9 mouse cellular contexts compared by ENCODE assay signal in genomic region chr4:57916201-57916661, GRCm38 (mm10). TPM values are rescaled to one million over a fixed set of nuclear protein-coding genes. Genes with fewer than 3 reads are reported as not detected.
DNase-seq lines count a peak whose midpoint lies in the region; ATAC-seq and TF ChIP-seq lines count a peak whose summit lies in the region.
"Had no signal": no experiment of that assay in that cellular context is flagged by ENCODE, and none has a peak within 500 bp of the region (broad histone marks: within the 10 kb centered on the region; RNA-seq: fewer than 3 reads in every experiment).

D630039A03Rik (minus strand) TSS chr4:57916297.

- WGBS in heart, embryonic 11.5 days (ENCODE audit: insufficient replicate concordance) = 13% methylated on average over 9 of the region's 9 CpGs
- 28% methylated on average over 9 of the region's 9 CpGs for WGBS in embryonic facial prominence, embryonic 11.5 days

- no peaks in the 10 kb centered on the region for H3K36me3 ChIP-seq in heart, embryonic 11.5 days (ENCODE audit: control insufficient read depth, insufficient read depth, low read length)
- H3K36me3 ChIP-seq in ES-E14 (ENCODE audit: control insufficient read depth, insufficient read depth, low read length, poor library complexity, severe bottlenecking) = no peaks in the 10 kb centered on the region
- no peaks in the 10 kb centered on the region for H3K36me3 ChIP-seq in embryonic facial prominence, embryonic 11.5 days (replicated peaks; ENCODE audit: control insufficient read depth, insufficient read depth, low read depth, low read length)
- H3K36me3 ChIP-seq: G1E had no signal

- in situ Hi-C loops in ES-E14 (cut with MboI; ENCODE audit: low sequenced_read_pairs in 2 of 2, unreplicated experiment in 2 of 2) = no loop called here

- intact Hi-C loops in heart, postnatal 10 days (cut with DNase I) = no loop called here

- H3K27me3 ChIP-seq in heart, embryonic 11.5 days (ENCODE audit: control insufficient read depth, insufficient read depth, low read length) = 0 out of 2 replicates have a peak, but pooled peaks cover 6% of the 10 kb centered on the region
- no peaks in the 10 kb centered on the region for H3K27me3 ChIP-seq in embryonic facial prominence, embryonic 11.5 days (ENCODE audit: control insufficient read depth, insufficient read depth, low read length)

- peak within 1 kb of the TSS; percentile 65 for H3K4me2 ChIP-seq in heart, embryonic 11.5 days
- no peak within 1 kb of the TSS; the same call in 1 of the 2 replicates for H3K4me2 ChIP-seq in embryonic facial prominence, embryonic 11.5 days (ENCODE audit: low read depth, low read length)

- no peak for ATAC-seq in heart, embryonic 11.5 days (replicated peaks; ENCODE audit: insufficient number of reproducible peaks, low FRiP score, low TSS enrichment)
- ATAC-seq in embryonic facial prominence, embryonic 11.5 days (replicated peaks; ENCODE audit: insufficient number of reproducible peaks, low FRiP score, low TSS enrichment, low read depth) = no peak

- peaks cover 8% of the 10 kb centered on the region for H3K4me1 ChIP-seq in heart, embryonic 11.5 days (ENCODE audit: control insufficient read depth, insufficient read depth, low read length)
- peaks cover 2 to 11% of the 10 kb centered on the region in 2 experiments; a peak in 3 of 4 replicates for H3K4me1 ChIP-seq in ES-E14 (ENCODE audit: control insufficient read depth in 2 of 2, insufficient read depth in 2 of 2, low read length in 2 of 2, poor library complexity in 1 of 2)
- H3K4me1 ChIP-seq in embryonic facial prominence, embryonic 11.5 days (ENCODE audit: control insufficient read depth, insufficient read depth, low read length) = no peaks in the 10 kb centered on the region

- H3K27ac ChIP-seq in heart, embryonic 11.5 days (ENCODE audit: low read depth, low read length) = no peak within 1 kb of the TSS
- no peak within 1 kb of the TSS for H3K27ac ChIP-seq in ES-E14 (ENCODE audit: insufficient read depth, low read depth, low read length, poor library complexity, severe bottlenecking)
- H3K27ac ChIP-seq in embryonic facial prominence, embryonic 11.5 days (replicated peaks; ENCODE audit: low read depth, low read length) = no peak within 1 kb of the TSS

- H3K4me3 ChIP-seq in heart, embryonic 11.5 days (ENCODE audit: low read depth, low read length) = peak within 1 kb of the TSS; percentile 27
- H3K4me3 ChIP-seq in ES-E14 (ENCODE audit: insufficient read depth in 1 of 2, low read depth in 1 of 2, low read length in 2 of 2, poor library complexity in 1 of 2, severe bottlenecking in 1 of 2) = peak within 1 kb of the TSS; percentile 11 to 41; a peak in 2 of 4 replicates
- H3K4me3 ChIP-seq in embryonic facial prominence, embryonic 11.5 days (ENCODE audit: low read depth, low read length) = no peak within 1 kb of the TSS

- peak within 1 kb of the TSS; percentile 4; the same call in 1 of the 2 replicates for H3K9ac ChIP-seq in heart, embryonic 11.5 days (ENCODE audit: low read depth, low read length)
- H3K9ac ChIP-seq in ES-E14 (ENCODE audit: insufficient read depth, low read depth, low read length, poor library complexity, severe bottlenecking) = no peak within 1 kb of the TSS
- H3K9ac ChIP-seq in embryonic facial prominence, embryonic 11.5 days (replicated peaks; ENCODE audit: low read length) = 0 out of 2 replicates have a peak within 1 kb of the TSS, but pooled peaks have one; percentile 32

- DNase-seq in heart, postnatal 10 days = no peak
- no peak for DNase-seq in ES-E14 (ENCODE audit: low read depth, low spot score)
- DNase-seq in embryonic facial prominence, embryonic 11.5 days (ENCODE audit: low spot score) = no peak
- peak; percentile 74 to 82 for DNase-seq in kidney, postnatal 25 days
- DNase-seq in lung, postnatal 4 days = peak; percentile 44 to 49
- DNase-seq in layer of hippocampus, postnatal 14 days (ENCODE audit: low spot score in 2 of 2) = no peak
- no peak for DNase-seq in yolk sac, embryonic 10.5 days (ENCODE audit: low spot score)

- H3K9me3 ChIP-seq in heart, embryonic 11.5 days (replicated peaks; ENCODE audit: control insufficient read depth, low read length) = no peaks in the 10 kb centered on the region; the same call in 1 of the 2 replicates
- no peaks in the 10 kb centered on the region for H3K9me3 ChIP-seq in ES-E14 (ENCODE audit: control insufficient read depth, insufficient read depth, low read depth, low read length)
- no peaks in the 10 kb centered on the region for H3K9me3 ChIP-seq in embryonic facial prominence, embryonic 11.5 days (replicated peaks; ENCODE audit: control insufficient read depth, low read length)

TF ChIP-seq in ES-E14, 5 proteins besides CTCF, POLR2A, EP300 and RAD21:
- TF ChIP-seq HCFC1 (IDR thresholded peaks at IDR 0.05; ENCODE audit: borderline replicate concordance, insufficient read depth, low read length) = no peak
- TF ChIP-seq CHD2 (IDR thresholded peaks at IDR 0.05; ENCODE audit: low read depth, low read length) = no peak
- no peak for TF ChIP-seq ZNF384 (IDR thresholded peaks at IDR 0.05; ENCODE audit: low read depth, low read length)
- TF ChIP-seq ZC3H11A (IDR thresholded peaks at IDR 0.05; ENCODE audit: borderline replicate concordance, low read depth, low read length) = no peak
- TF ChIP-seq MAFK (IDR thresholded peaks at IDR 0.05; ENCODE audit: insufficient read depth, low read depth, low read length) = no peak

RNA-seq across cellular contexts. Expression of gene D630039A03Rik, which starts in this region (rescaled TPM):
- 0.07 and 0.10 TPM in 2 replicates for polyA plus RNA-seq in heart, embryonic 11.5 days (2014; fragmentation: Nextera tagmentation; extraction: Ambion mirVana)
- under 1 TPM; 0.19 to 0.20 TPM for total RNA-seq in heart, postnatal 10 days (2021)
- 0.27 and 0.74 TPM in 2 replicates for total RNA-seq in ES-E14 (2012; rRNA removed)
- polyA plus RNA-seq in embryonic facial prominence, embryonic 11.5 days (2014; fragmentation: Nextera tagmentation; extraction: Ambion mirVana) = 0.07 TPM in 1 of 2 replicates, not detected in the other
- under 1 TPM; 0.26 to 0.48 TPM for total RNA-seq in layer of hippocampus, postnatal 14 days (2021)
- polyA plus RNA-seq: G1E had no signal

Comparison
In these comparisons a context has a peak if more than half of its experiments do, and no peak if none do; other contexts are left out.
1. DNase-seq: peak in kidney, postnatal 25 days (2 of 2) and lung, postnatal 4 days (2 of 2); none in heart, postnatal 10 days (0 of 2), ES-E14 (single experiment), embryonic facial prominence, embryonic 11.5 days (single experiment), layer of hippocampus, postnatal 14 days (0 of 2) and yolk sac, embryonic 10.5 days (single experiment).